In genomic region chr19:40658935-40659334, GRCm38 (mm10) we compare ENCODE assay signal across 8 mouse cellular contexts. TPM values are rescaled to one million over a fixed set of nuclear protein-coding genes. Genes with fewer than 3 reads are reported as not detected.
DNase-seq lines count a peak whose midpoint lies in the region; ATAC-seq lines count a peak whose summit lies in the region.
"Had no signal": no experiment of that assay in that cellular context is flagged by ENCODE, and none has a peak within 500 bp of the region (broad histone marks: within the 10 kb centered on the region; RNA-seq: fewer than 3 reads in every experiment).

No protein-coding gene starts in this region.

- 0 out of 2 replicates have a peak, but pooled peaks cover 18% of the 10 kb centered on the region for H3K4me1 ChIP-seq in hindbrain, embryonic 14.5 days (replicated peaks; ENCODE audit: control insufficient read depth, insufficient read depth, low read length)
- peaks cover 13% of the 10 kb centered on the region for H3K4me1 ChIP-seq in hindbrain, embryonic 16.5 days (ENCODE audit: control insufficient read depth, insufficient read depth, low read depth, low read length)
- peaks cover 9% of the 10 kb centered on the region for H3K4me1 ChIP-seq in brown adipose tissue, adult 24 weeks (ENCODE audit: control insufficient read depth, insufficient read depth, insufficient read length, low read length)
- H3K4me1 ChIP-seq in limb, embryonic 12.5 days (replicated peaks), result peaks cover 18% of the 10 kb centered on the region
- H3K4me1 ChIP-seq in midbrain, embryonic 14.5 days (ENCODE audit: control insufficient read depth, insufficient read depth, low read length), result peaks cover 5% of the 10 kb centered on the region; the same call in 1 of the 2 replicates

- no peak for ATAC-seq in hindbrain, embryonic 14.5 days (ENCODE audit: low FRiP score)
- ATAC-seq in hindbrain, embryonic 16.5 days, result no peak
- ATAC-seq in limb, embryonic 12.5 days (ENCODE audit: insufficient number of reproducible peaks, insufficient read depth, low FRiP score, low TSS enrichment, low read depth), result no peak
- no peak for ATAC-seq in midbrain, embryonic 14.5 days (ENCODE audit: low FRiP score, low TSS enrichment)

- WGBS in hindbrain, embryonic 14.5 days, result 58% methylated on average over 5 of the region's 5 CpGs
- 48% methylated on average over 5 of the region's 5 CpGs for WGBS in hindbrain, embryonic 16.5 days
- WGBS in limb, embryonic 12.5 days, result 37% methylated on average over 5 of the region's 5 CpGs
- 57% methylated on average over 5 of the region's 5 CpGs for WGBS in midbrain, embryonic 14.5 days

- H3K9ac ChIP-seq in hindbrain, embryonic 14.5 days, result no peak overlapping the region
- H3K9ac ChIP-seq in hindbrain, embryonic 16.5 days (ENCODE audit: low read depth, low read length), result no peak overlapping the region
- no peak overlapping the region for H3K9ac ChIP-seq in limb, embryonic 12.5 days (replicated peaks)
- no peak overlapping the region for H3K9ac ChIP-seq in midbrain, embryonic 14.5 days (replicated peaks; ENCODE audit: low read length)

- no peak overlapping the region for H3K4me3 ChIP-seq in hindbrain, embryonic 14.5 days (replicated peaks; ENCODE audit: low read length)
- no peak overlapping the region for H3K4me3 ChIP-seq in hindbrain, embryonic 16.5 days (ENCODE audit: low read length)
- peak overlapping the region; percentile 26; the same call in 1 of the 2 replicates for H3K4me3 ChIP-seq in brown adipose tissue, adult 24 weeks (ENCODE audit: insufficient read depth, low read depth, low read length)
- no peak overlapping the region for H3K4me3 ChIP-seq in limb, embryonic 12.5 days (replicated peaks)
- H3K4me3 ChIP-seq in midbrain, embryonic 14.5 days (replicated peaks; ENCODE audit: low read depth, low read length), result no peak overlapping the region
- H3K4me3 ChIP-seq: myocyte had no signal

- H3K27ac ChIP-seq in hindbrain, embryonic 14.5 days, result no peak overlapping the region
- no peak overlapping the region for H3K27ac ChIP-seq in hindbrain, embryonic 16.5 days (ENCODE audit: low read depth, low read length)
- H3K27ac ChIP-seq in brown adipose tissue, adult 24 weeks (replicated peaks; ENCODE audit: low read depth, low read length), result peak overlapping the region; percentile 8
- no peak overlapping the region for H3K27ac ChIP-seq in limb, embryonic 12.5 days
- H3K27ac ChIP-seq in midbrain, embryonic 14.5 days (replicated peaks; ENCODE audit: low read depth, low read length), result no peak overlapping the region

- H3K4me2 ChIP-seq in hindbrain, embryonic 14.5 days (replicated peaks), result peak overlapping the region; percentile 54; the same call in 1 of the 2 replicates
- no peak overlapping the region; the same call in 1 of the 2 replicates for H3K4me2 ChIP-seq in hindbrain, embryonic 16.5 days (ENCODE audit: low read length)
- H3K4me2 ChIP-seq in limb, embryonic 12.5 days, result peak overlapping the region; percentile 64; the same call in 1 of the 2 replicates
- H3K4me2 ChIP-seq in midbrain, embryonic 14.5 days (ENCODE audit: low read length), result peak overlapping the region; percentile 54

- DNase-seq in hindbrain, embryonic 14.5 days (ENCODE audit: low spot score), result no peak
- DNase-seq in midbrain, embryonic 14.5 days, result no peak
- DNase-seq in cerebellum, postnatal 36 days, result no peak
- DNase-seq in frontal cortex, postnatal 10 days (ENCODE audit: low spot score in 2 of 2), result no peak

- no peaks in the 10 kb centered on the region for H3K27me3 ChIP-seq in hindbrain, embryonic 14.5 days (ENCODE audit: control insufficient read depth, insufficient read depth, low read length)
- H3K27me3 ChIP-seq in hindbrain, embryonic 16.5 days (replicated peaks; ENCODE audit: control insufficient read depth, insufficient read depth, low read length), result no peaks in the 10 kb centered on the region
- H3K27me3 ChIP-seq in limb, embryonic 12.5 days, result peaks cover 7% of the 10 kb centered on the region
- H3K27me3 ChIP-seq in midbrain, embryonic 14.5 days (ENCODE audit: control insufficient read depth, insufficient read depth, low read length), result no peaks in the 10 kb centered on the region

- H3K9me3 ChIP-seq in hindbrain, embryonic 14.5 days (ENCODE audit: control insufficient read depth, low read length), result no peaks in the 10 kb centered on the region
- no peaks in the 10 kb centered on the region for H3K9me3 ChIP-seq in hindbrain, embryonic 16.5 days (ENCODE audit: control insufficient read depth, low read length)
- H3K9me3 ChIP-seq in limb, embryonic 12.5 days, result no peaks in the 10 kb centered on the region
- no peaks in the 10 kb centered on the region for H3K9me3 ChIP-seq in midbrain, embryonic 14.5 days (ENCODE audit: control insufficient read depth, low read length)

- H3K36me3 ChIP-seq in hindbrain, embryonic 14.5 days (replicated peaks; ENCODE audit: control insufficient read depth, insufficient read depth), result no peaks in the 10 kb centered on the region
- no peaks in the 10 kb centered on the region for H3K36me3 ChIP-seq in hindbrain, embryonic 16.5 days (ENCODE audit: control insufficient read depth, insufficient read depth, low read length)
- H3K36me3 ChIP-seq in limb, embryonic 12.5 days, result no peaks in the 10 kb centered on the region
- H3K36me3 ChIP-seq in midbrain, embryonic 14.5 days (ENCODE audit: control insufficient read depth, insufficient read depth, low read length), result no peaks in the 10 kb centered on the region

RNA-seq across cellular contexts. Expression of gene Entpd1, which starts 46.8 kb away (rescaled TPM):
- 9.3 and 9.6 TPM in 2 replicates for polyA plus RNA-seq in hindbrain, embryonic 14.5 days (2014; fragmentation: Nextera tagmentation; extraction: Ambion mirVana)
- polyA plus RNA-seq in hindbrain, embryonic 16.5 days (2015; fragmentation: Nextera tagmentation; extraction: Ambion mirVana), result 7.7 and 8.1 TPM in 2 replicates
- 6.2 and 8.2 TPM in 2 replicates for polyA plus RNA-seq in brown adipose tissue, adult 24 weeks (2012; ENCODE audit: insufficient read depth, insufficient read length, missing spikeins)
- polyA plus RNA-seq in limb, embryonic 12.5 days (2016; fragmentation: Nextera tagmentation; extraction: Ambion mirVana), result 5.4 and 6.5 TPM in 2 replicates
- 5.4 and 9.2 TPM in 2 replicates for polyA plus RNA-seq in midbrain, embryonic 14.5 days (2014; fragmentation: Nextera tagmentation; extraction: Ambion mirVana)

RNA-seq across cellular contexts. Expression of gene Tctn3, which starts 46.9 kb away (rescaled TPM):
- polyA plus RNA-seq in hindbrain, embryonic 14.5 days (2014; fragmentation: Nextera tagmentation; extraction: Ambion mirVana), result 14.0 and 14.5 TPM in 2 replicates
- 14.8 and 16.6 TPM in 2 replicates for polyA plus RNA-seq in hindbrain, embryonic 16.5 days (2015; fragmentation: Nextera tagmentation; extraction: Ambion mirVana)
- 1.8 and 2.0 TPM in 2 replicates for polyA plus RNA-seq in brown adipose tissue, adult 24 weeks (2012; ENCODE audit: insufficient read depth, insufficient read length, missing spikeins)
- polyA plus RNA-seq in limb, embryonic 12.5 days (2016; fragmentation: Nextera tagmentation; extraction: Ambion mirVana), result 12.6 and 13.6 TPM in 2 replicates
- 12.5 and 13.7 TPM in 2 replicates for polyA plus RNA-seq in midbrain, embryonic 14.5 days (2014; fragmentation: Nextera tagmentation; extraction: Ambion mirVana)
